Mouse (Mus musculus): Measurements from ENCODE around the gene 4932438H23Rik.
"Not testable (repeated sequence)": the region's sequence is repeated elsewhere in the genome, so short reads cannot be mapped to it uniquely, and the experiment has no call there.

- not testable (repeated sequence) for TF ChIP-seq CTCF (IDR thresholded peaks at IDR 0.05; ENCODE audit: borderline replicate concordance, insufficient read depth, low read depth, low read length); POLR2A (IDR thresholded peaks at IDR 0.05; ENCODE audit: borderline replicate concordance, insufficient read depth, low read length)
Measured at GRCm38 (mm10) chr16:91075423-91075822, 19.5 kb downstream of the 4932438H23Rik start.
